16 mouse cellular contexts compared by ENCODE assay signal in the genomic region with DNA sequence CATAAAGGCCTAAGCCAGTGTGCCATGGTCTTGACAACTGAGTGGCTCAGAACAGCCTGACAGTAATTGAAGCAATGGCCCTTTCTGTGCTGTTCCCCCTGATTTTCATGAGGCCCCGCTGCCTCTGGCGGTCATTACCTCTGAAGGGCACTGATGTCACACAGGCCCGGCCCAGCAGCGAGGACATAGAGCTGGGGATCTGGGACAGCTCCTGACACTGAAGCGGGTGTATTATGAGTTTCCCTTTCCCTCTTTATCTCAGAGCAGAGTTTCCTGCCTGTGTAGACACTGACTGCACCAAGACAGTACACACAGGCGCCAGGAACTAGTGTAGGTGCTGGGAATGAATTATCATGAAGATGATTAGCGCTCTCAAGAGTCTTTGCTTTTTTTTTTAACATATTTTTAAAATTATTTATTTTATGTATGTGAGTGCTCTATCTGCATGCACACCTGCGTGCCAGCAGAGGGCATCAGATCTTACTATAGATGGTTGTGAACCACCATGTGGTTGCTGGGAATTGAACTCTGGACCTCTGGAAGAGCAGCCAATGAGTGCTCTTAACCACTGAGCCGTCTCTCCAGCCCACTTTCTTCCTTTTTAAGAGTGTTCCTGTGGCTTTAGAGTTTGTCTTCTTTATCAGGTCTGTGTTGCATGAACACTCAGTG. TPM values are rescaled to one million over a fixed set of nuclear protein-coding genes. Genes with fewer than 3 reads are reported as not detected.
DNase-seq lines count a peak whose midpoint lies in the region; ATAC-seq and TF ChIP-seq lines count a peak whose summit lies in the region.
"Had no signal": no experiment of that assay in that cellular context is flagged by ENCODE, and none has a peak within 500 bp of the region (broad histone marks: within the 10 kb centered on the region; RNA-seq: fewer than 3 reads in every experiment).

No protein-coding gene starts in this region.

- ATAC-seq in lung, postnatal 0 days, result no peak
- ATAC-seq in heart, embryonic 13.5 days (ENCODE audit: extremely low read depth, insufficient number of reproducible peaks, low FRiP score, low TSS enrichment), result 0 out of 2 replicates have a peak, but pooled peaks have one; percentile 29
- ATAC-seq: forebrain, embryonic 14.5 days had no signal

- no peak overlapping the region for H3K9ac ChIP-seq in lung, postnatal 0 days (replicated peaks; ENCODE audit: low read depth)
- no peak overlapping the region for H3K9ac ChIP-seq in heart, embryonic 13.5 days
- H3K9ac ChIP-seq: limb, embryonic 12.5 days had no signal

- 0 out of 2 replicates have a peak, but pooled peaks have one; percentile 10 for TF ChIP-seq CTCF in lung, postnatal 0 days (IDR thresholded peaks at IDR 0.05)
- TF ChIP-seq CTCF in brain, embryonic 14.5 days (IDR thresholded peaks at IDR 0.05; ENCODE audit: borderline replicate concordance, extremely low read depth, insufficient read depth, insufficient read length), result peak; percentile 7; the same call in 1 of the 2 replicates
- no peak for TF ChIP-seq CTCF in olfactory bulb, adult 2 months (IDR thresholded peaks at IDR 0.05; ENCODE audit: insufficient read depth, low read depth, low read length)

- WGBS in lung, postnatal 0 days, result 92% methylated on average over 9 of the region's 9 CpGs
- 63% methylated on average over 9 of the region's 9 CpGs for WGBS in heart, embryonic 13.5 days
- 79% methylated on average over 9 of the region's 9 CpGs for WGBS in olfactory bulb, adult 2 months

- H3K4me3 ChIP-seq in lung, postnatal 0 days (ENCODE audit: low read depth, low read length), result no peak overlapping the region
- no peak overlapping the region for H3K4me3 ChIP-seq in heart, embryonic 13.5 days
- no peak overlapping the region for H3K4me3 ChIP-seq in olfactory bulb, adult 2 months (ENCODE audit: insufficient read depth, low read depth, low read length)
- H3K4me3 ChIP-seq: hindbrain, embryonic 10.5 days; limb, embryonic 12.5 days; midbrain, embryonic 10.5 days had no signal

- H3K9me3 ChIP-seq in lung, postnatal 0 days (ENCODE audit: low read length), result no peaks in the 10 kb centered on the region
- no peaks in the 10 kb centered on the region for H3K9me3 ChIP-seq in heart, embryonic 13.5 days
- H3K9me3 ChIP-seq: hindbrain, embryonic 10.5 days; limb, embryonic 12.5 days had no signal

- TF ChIP-seq EP300 in lung, postnatal 0 days (IDR thresholded peaks at IDR 0.05), result no peak

- no peak overlapping the region for H3K4me2 ChIP-seq in lung, postnatal 0 days (replicated peaks; ENCODE audit: low read depth, low read length)
- H3K4me2 ChIP-seq in heart, embryonic 13.5 days, result no peak overlapping the region
- H3K4me2 ChIP-seq: limb, embryonic 12.5 days had no signal

- no peaks in the 10 kb centered on the region for H3K27me3 ChIP-seq in lung, postnatal 0 days (replicated peaks; ENCODE audit: insufficient read depth, low read length)
- no peaks in the 10 kb centered on the region for H3K27me3 ChIP-seq in heart, embryonic 13.5 days (replicated peaks)
- H3K27me3 ChIP-seq: limb, embryonic 12.5 days had no signal

- TF ChIP-seq POLR2A in brain, embryonic 14.5 days (IDR thresholded peaks at IDR 0.05; ENCODE audit: borderline replicate concordance, extremely low read depth, insufficient read depth, insufficient read length, poor library complexity, severe bottlenecking), result no peak
- no peak for TF ChIP-seq POLR2A in olfactory bulb, adult 2 months (IDR thresholded peaks at IDR 0.05; ENCODE audit: insufficient read depth, low read depth, low read length)

- H3K27ac ChIP-seq in lung, postnatal 0 days (ENCODE audit: low read length), result no peak overlapping the region
- H3K27ac ChIP-seq in heart, embryonic 13.5 days (replicated peaks), result peak overlapping the region; percentile 61
- H3K27ac ChIP-seq in olfactory bulb, adult 2 months (ENCODE audit: insufficient read depth, low read depth, low read length), result 0 out of 2 replicates have a peak overlapping the region, but pooled peaks have one; percentile 37
- H3K27ac ChIP-seq: hindbrain, embryonic 10.5 days; limb, embryonic 12.5 days; midbrain, embryonic 10.5 days had no signal

- H3K4me1 ChIP-seq in lung, postnatal 0 days (ENCODE audit: insufficient read depth, low read depth, low read length), result peaks cover 10% of the 10 kb centered on the region
- peaks cover 57% of the 10 kb centered on the region for H3K4me1 ChIP-seq in heart, embryonic 13.5 days
- H3K4me1 ChIP-seq in olfactory bulb, adult 2 months (ENCODE audit: control insufficient read depth, insufficient read depth, low read length), result peaks cover 20% of the 10 kb centered on the region

- no peaks in the 10 kb centered on the region for H3K36me3 ChIP-seq in lung, postnatal 0 days (ENCODE audit: insufficient read depth, low read length)
- peaks cover 9% of the 10 kb centered on the region; the same call in 1 of the 2 replicates for H3K36me3 ChIP-seq in heart, embryonic 13.5 days

- no peak for DNase-seq in lung, postnatal 0 days (ENCODE audit: low spot score)
- DNase-seq in lung, adult 18-20 months, result no peak
- DNase-seq in brain, embryonic 14.5 days (ENCODE audit: low read depth), result no peak
- DNase-seq in layer of hippocampus, postnatal 10 days (ENCODE audit: low spot score in 2 of 2), result no peak
- no peak for DNase-seq in adrenal gland, adult (ENCODE audit: inconsistent age in 2 of 2, low spot score in 1 of 2)
- DNase-seq in ovary, postnatal 36 days (ENCODE audit: low spot score), result no peak
- DNase-seq: adrenal gland, adult 8-10 months; gastrocnemius, postnatal 14 days; spleen, adult 18-20 months; thymus, postnatal 36 days had no signal

RNA-seq across cellular contexts. Expression of a gene that starts 7.9 kb away (rescaled TPM):
- 24.5 and 31.6 TPM in 2 replicates for polyA plus RNA-seq in lung, postnatal 0 days (2015; fragmentation: Nextera tagmentation; extraction: Ambion mirVana)
- 237 and 293 TPM in 2 replicates for polyA plus RNA-seq in brain, embryonic 14.5 days (2012; rRNA removed)
- polyA plus RNA-seq in heart, embryonic 13.5 days (2015; fragmentation: Nextera tagmentation; extraction: Ambion mirVana), result 19.7 and 20.1 TPM in 2 replicates
- 177 TPM in 1 of 2 replicates, not detected in the other for polyA plus RNA-seq in olfactory bulb, adult 2 months (2012; ENCODE audit: insufficient read depth, insufficient read length, low replicate concordance, missing spikeins)
- total RNA-seq in layer of hippocampus, postnatal 10 days (2021), result 100 to 1,000 TPM; 133 to 145 TPM

RNA-seq across cellular contexts. Expression of a gene that starts 22.0 kb away (rescaled TPM):
- 2.3 and 2.9 TPM in 2 replicates for polyA plus RNA-seq in lung, postnatal 0 days (2015; fragmentation: Nextera tagmentation; extraction: Ambion mirVana)
- polyA plus RNA-seq in brain, embryonic 14.5 days (2012; rRNA removed), result 14.2 and 16.0 TPM in 2 replicates
- 3.6 and 4.3 TPM in 2 replicates for polyA plus RNA-seq in heart, embryonic 13.5 days (2015; fragmentation: Nextera tagmentation; extraction: Ambion mirVana)
- not detected in 2 replicates for polyA plus RNA-seq in olfactory bulb, adult 2 months (2012; ENCODE audit: insufficient read depth, insufficient read length, low replicate concordance, missing spikeins)
- total RNA-seq in layer of hippocampus, postnatal 10 days (2021), result 10 to 100 TPM; 25.4 to 28.8 TPM
